Mouse (Mus musculus): ENCODE measurements at regions not wholly inside any gene's neighbourhood (a gene's known extent, or its start where the extent isn't known, plus 50 kb on each side); places are given as distances from the start of the nearest gene placed in this dataset.

DNA sequence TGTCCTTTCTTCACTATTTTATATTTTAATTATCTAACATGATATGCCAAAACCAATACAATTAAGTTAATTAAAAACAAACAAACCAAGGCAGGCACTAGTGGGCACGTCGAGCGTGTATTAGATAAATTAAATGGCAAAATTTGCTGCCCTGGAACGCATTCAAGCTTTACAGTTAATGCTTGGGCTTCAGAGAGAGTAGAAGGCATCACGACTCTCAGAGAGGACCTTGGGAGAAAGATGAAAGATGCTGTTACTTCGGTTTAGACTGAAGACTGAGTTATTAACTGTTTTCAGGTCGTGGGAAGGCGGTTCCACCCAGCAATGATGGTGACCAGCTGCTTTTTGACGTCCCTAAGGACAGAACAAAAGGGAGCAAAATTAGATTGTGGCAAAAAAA lies 71.7 kb upstream of the Boc start:
- H3K27ac ChIP-seq (ENCODE audit: insufficient read depth, low read depth, low read length, poor library complexity, severe bottlenecking) = no peak overlapping the region
- no peak for DNase-seq (ENCODE audit: low read depth, low spot score)
- in situ Hi-C loops (cut with MboI; ENCODE audit: low sequenced_read_pairs in 2 of 2, unreplicated experiment in 2 of 2) = no loop called here
- no peaks in the 10 kb centered on the region for H3K36me3 ChIP-seq (ENCODE audit: control insufficient read depth, insufficient read depth, low read length, poor library complexity, severe bottlenecking)
- H3K9me3 ChIP-seq (ENCODE audit: control insufficient read depth, insufficient read depth, low read depth, low read length) = no peaks in the 10 kb centered on the region
- no peak overlapping the region for H3K9ac ChIP-seq (ENCODE audit: insufficient read depth, low read depth, low read length, poor library complexity, severe bottlenecking)
- TF ChIP-seq ZNF384 (IDR thresholded peaks at IDR 0.05; ENCODE audit: low read depth, low read length) (no peak), HCFC1 (IDR thresholded peaks at IDR 0.05; ENCODE audit: borderline replicate concordance, insufficient read depth, low read length) (no peak), ZC3H11A (IDR thresholded peaks at IDR 0.05; ENCODE audit: borderline replicate concordance, low read depth, low read length) (no peak), CHD2 (IDR thresholded peaks at IDR 0.05; ENCODE audit: low read depth, low read length) (no peak), MAFK (IDR thresholded peaks at IDR 0.05; ENCODE audit: insufficient read depth, low read depth, low read length) (no peak)
- H3K4me3 ChIP-seq (ENCODE audit: insufficient read depth in 1 of 2, low read depth in 1 of 2, low read length in 2 of 2, poor library complexity in 1 of 2, severe bottlenecking in 1 of 2) = no peak overlapping the region
- no peaks in the 10 kb centered on the region for H3K4me1 ChIP-seq (ENCODE audit: control insufficient read depth in 2 of 2, insufficient read depth in 2 of 2, low read length in 2 of 2, poor library complexity in 1 of 2)

GRCm38 (mm10) chr16:44629296-44630275 lies 70.9 kb upstream of the Boc start:
- H3K4me3 ChIP-seq (ENCODE audit: insufficient read depth in 1 of 2, low read depth in 1 of 2, low read length in 2 of 2, poor library complexity in 1 of 2, severe bottlenecking in 1 of 2) = no peak overlapping the region
- H3K9ac ChIP-seq (ENCODE audit: insufficient read depth, low read depth, low read length, poor library complexity, severe bottlenecking) = no peak overlapping the region
- H3K27ac ChIP-seq (ENCODE audit: insufficient read depth, low read depth, low read length, poor library complexity, severe bottlenecking) = no peak overlapping the region
- no peaks in the 10 kb centered on the region for H3K9me3 ChIP-seq (ENCODE audit: control insufficient read depth, insufficient read depth, low read depth, low read length)
- H3K36me3 ChIP-seq (ENCODE audit: control insufficient read depth, insufficient read depth, low read length, poor library complexity, severe bottlenecking) = no peaks in the 10 kb centered on the region
- TF ChIP-seq CHD2 (IDR thresholded peaks at IDR 0.05; ENCODE audit: low read depth, low read length) (no peak), ZC3H11A (IDR thresholded peaks at IDR 0.05; ENCODE audit: borderline replicate concordance, low read depth, low read length) (no peak), MAFK (IDR thresholded peaks at IDR 0.05; ENCODE audit: insufficient read depth, low read depth, low read length) (no peak), ZNF384 (IDR thresholded peaks at IDR 0.05; ENCODE audit: low read depth, low read length) (peak; percentile 52; the same call in 1 of the 2 replicates), HCFC1 (IDR thresholded peaks at IDR 0.05; ENCODE audit: borderline replicate concordance, insufficient read depth, low read length) (no peak)
- DNase-seq (ENCODE audit: low read depth, low spot score) = peak; percentile 21
- H3K4me1 ChIP-seq (ENCODE audit: control insufficient read depth in 2 of 2, insufficient read depth in 2 of 2, low read length in 2 of 2, poor library complexity in 1 of 2) = no peaks in the 10 kb centered on the region
- in situ Hi-C loops (cut with MboI; ENCODE audit: low sequenced_read_pairs in 2 of 2, unreplicated experiment in 2 of 2) = no loop called here

DNA sequence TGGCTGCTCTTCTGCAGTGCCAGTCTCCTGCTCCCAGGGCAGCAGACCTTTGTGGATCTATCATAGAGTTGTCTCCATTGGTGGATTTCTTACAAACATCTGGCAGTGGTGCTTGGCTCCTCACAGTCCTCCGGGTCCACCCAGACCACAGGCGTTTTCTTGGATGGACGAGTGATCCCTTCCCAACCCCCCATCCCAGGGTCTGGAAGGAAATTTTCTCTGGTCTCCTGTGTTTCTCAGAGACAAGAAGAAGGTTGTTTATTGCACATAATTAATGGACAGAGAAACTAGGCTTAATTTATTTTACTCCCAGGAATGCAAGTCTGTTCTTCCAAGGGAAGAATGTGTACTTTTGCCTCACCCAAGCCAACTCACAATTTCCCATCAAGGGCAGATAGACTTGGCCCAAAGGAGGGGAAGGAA lies 67.2 kb upstream of the Boc start:
- no peaks in the 10 kb centered on the region for H3K36me3 ChIP-seq (ENCODE audit: control insufficient read depth, insufficient read depth, low read length, poor library complexity, severe bottlenecking)
- H3K9ac ChIP-seq (ENCODE audit: insufficient read depth, low read depth, low read length, poor library complexity, severe bottlenecking) = no peak overlapping the region
- no peaks in the 10 kb centered on the region for H3K9me3 ChIP-seq (ENCODE audit: control insufficient read depth, insufficient read depth, low read depth, low read length)
- H3K4me3 ChIP-seq (ENCODE audit: insufficient read depth in 1 of 2, low read depth in 1 of 2, low read length in 2 of 2, poor library complexity in 1 of 2, severe bottlenecking in 1 of 2) = no peak overlapping the region
- in situ Hi-C loops (cut with MboI; ENCODE audit: low sequenced_read_pairs in 2 of 2, unreplicated experiment in 2 of 2) = no loop called here
- no peak for TF ChIP-seq HCFC1 (IDR thresholded peaks at IDR 0.05; ENCODE audit: borderline replicate concordance, insufficient read depth, low read length)
- no peak for TF ChIP-seq MAFK (IDR thresholded peaks at IDR 0.05; ENCODE audit: insufficient read depth, low read depth, low read length)
- TF ChIP-seq ZNF384 (IDR thresholded peaks at IDR 0.05; ENCODE audit: low read depth, low read length) = no peak
- TF ChIP-seq ZC3H11A (IDR thresholded peaks at IDR 0.05; ENCODE audit: borderline replicate concordance, low read depth, low read length) = no peak
- H3K27ac ChIP-seq (ENCODE audit: insufficient read depth, low read depth, low read length, poor library complexity, severe bottlenecking) = no peak overlapping the region
- no peaks in the 10 kb centered on the region for H3K4me1 ChIP-seq (ENCODE audit: control insufficient read depth in 2 of 2, insufficient read depth in 2 of 2, low read length in 2 of 2, poor library complexity in 1 of 2)
- no peak for DNase-seq (ENCODE audit: low read depth, low spot score)

DNA sequence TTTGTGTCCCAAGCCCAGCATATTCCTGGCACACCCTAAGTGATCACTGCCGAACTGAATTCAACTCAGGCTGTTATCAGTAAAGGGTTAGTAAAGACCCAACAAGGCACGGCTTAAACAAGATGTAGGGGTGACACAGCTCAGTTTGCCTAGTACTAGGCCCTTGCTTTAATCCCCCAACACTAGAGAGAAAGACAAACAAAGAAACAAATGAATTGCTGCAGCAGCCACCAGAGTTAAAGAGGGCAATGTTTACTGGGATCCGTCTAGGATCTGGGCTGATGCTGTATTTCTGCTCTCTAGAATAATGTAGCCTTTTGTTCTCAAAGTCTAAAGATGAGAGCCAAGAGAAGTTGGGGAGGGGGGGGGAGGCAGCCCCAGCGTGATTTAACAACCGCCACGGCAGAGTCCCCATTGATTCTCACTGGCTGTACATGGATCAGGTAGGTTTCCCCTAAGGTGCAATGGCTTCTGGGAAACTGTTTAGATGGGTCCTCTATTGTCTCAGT lies 66.5 kb upstream of the Boc start:
- Histone ChIP-seq H3K36me3 (ENCODE audit: control insufficient read depth, insufficient read depth, low read length, poor library complexity, severe bottlenecking) (no peaks in the 10 kb centered on the region), H3K27ac (ENCODE audit: insufficient read depth, low read depth, low read length, poor library complexity, severe bottlenecking) (no peak overlapping the region), H3K4me1 (ENCODE audit: control insufficient read depth in 2 of 2, insufficient read depth in 2 of 2, low read length in 2 of 2, poor library complexity in 1 of 2) (no peaks in the 10 kb centered on the region), H3K9ac (ENCODE audit: insufficient read depth, low read depth, low read length, poor library complexity, severe bottlenecking) (no peak overlapping the region), H3K9me3 (ENCODE audit: control insufficient read depth, insufficient read depth, low read depth, low read length) (no peaks in the 10 kb centered on the region), H3K4me3 (ENCODE audit: insufficient read depth in 1 of 2, low read depth in 1 of 2, low read length in 2 of 2, poor library complexity in 1 of 2, severe bottlenecking in 1 of 2) (no peak overlapping the region)
- DNase-seq (ENCODE audit: low read depth, low spot score) = no peak
- in situ Hi-C loops (cut with MboI; ENCODE audit: low sequenced_read_pairs in 2 of 2, unreplicated experiment in 2 of 2) = no loop called here
- TF ChIP-seq HCFC1 (IDR thresholded peaks at IDR 0.05; ENCODE audit: borderline replicate concordance, insufficient read depth, low read length) (no peak), ZNF384 (IDR thresholded peaks at IDR 0.05; ENCODE audit: low read depth, low read length) (no peak), MAFK (IDR thresholded peaks at IDR 0.05; ENCODE audit: insufficient read depth, low read depth, low read length) (no peak), ZC3H11A (IDR thresholded peaks at IDR 0.05; ENCODE audit: borderline replicate concordance, low read depth, low read length) (no peak), CHD2 (IDR thresholded peaks at IDR 0.05; ENCODE audit: low read depth, low read length) (no peak)
